ENCODE assay signal across 24 mouse cellular contexts in the genomic region with DNA sequence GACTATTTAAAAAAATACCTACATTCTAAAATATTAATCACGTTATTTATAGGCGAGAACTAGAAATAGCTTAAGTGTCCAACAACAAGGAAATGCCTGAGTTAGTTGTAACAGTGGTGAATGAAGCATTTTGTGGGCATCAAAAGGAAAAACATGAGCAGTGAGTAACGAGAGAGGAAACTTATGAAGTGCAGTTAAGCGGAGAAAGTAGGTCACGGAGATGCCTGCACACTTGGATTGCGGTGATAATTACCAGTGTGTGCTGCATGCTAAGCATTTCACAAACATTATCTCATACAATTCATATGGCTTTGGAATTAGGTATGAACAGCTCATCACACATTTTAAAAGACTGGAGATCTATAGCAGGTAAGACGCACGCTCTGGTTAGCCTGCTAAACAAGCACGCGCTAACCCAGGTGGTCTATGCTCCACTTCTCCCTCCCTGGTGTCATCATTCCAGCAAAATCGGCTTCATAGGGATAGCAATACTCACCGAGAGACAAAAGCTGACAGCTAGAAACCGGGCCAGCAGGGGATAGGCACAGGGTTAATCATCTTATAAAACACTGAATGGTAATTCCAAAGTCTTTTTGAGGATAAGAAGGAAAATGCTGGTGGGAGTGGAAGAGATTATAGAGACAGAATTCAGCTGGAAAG. TPM values are rescaled to one million over a fixed set of nuclear protein-coding genes. Genes with fewer than 3 reads are reported as not detected.
A peak's percentile ranks its signal among the peaks of the same experiment; 100 is the strongest.
DNase-seq lines count a peak whose midpoint lies in the region; ATAC-seq and TF ChIP-seq lines count a peak whose summit lies in the region.
"Had no signal": no experiment of that assay in that cellular context is flagged by ENCODE, and none has a peak within 500 bp of the region (broad histone marks: within the 10 kb centered on the region; RNA-seq: fewer than 3 reads in every experiment).

No protein-coding gene starts in this region.

- WGBS in hindbrain, embryonic 16.5 days, result 69% methylated on average over 13 of the region's 13 CpGs
- 85% methylated on average over 13 of the region's 13 CpGs for WGBS in hindbrain, embryonic 12.5 days
- WGBS in midbrain, postnatal 0 days, result 48% methylated on average over 13 of the region's 13 CpGs
- WGBS in midbrain, embryonic 10.5 days, result 85% methylated on average over 13 of the region's 13 CpGs

- DNase-seq in midbrain, postnatal 0 days (ENCODE audit: low spot score), result peak; percentile 45
- no peak for DNase-seq in midbrain, embryonic 10.5 days (ENCODE audit: low spot score)
- DNase-seq in brain, adult 2 months (ENCODE audit: low read depth, low spot score), result peak; percentile 30
- DNase-seq in spleen, adult 12 weeks (ENCODE audit: low spot score), result no peak
- no peak for DNase-seq in frontal cortex, adult 2 months (ENCODE audit: extremely low spot score in 1 of 2, low spot score in 1 of 2)
- DNase-seq: adrenal gland, postnatal 10 days; cerebellum, adult 18-20 months; cerebellum, adult 9-11 months; cerebellum, postnatal 36 days; gastrocnemius, postnatal 36 days; heart, adult 11 months; heart, postnatal 14 days had no signal

- H3K4me2 ChIP-seq in hindbrain, embryonic 16.5 days (ENCODE audit: low read length), result no peak overlapping the region
- no peak overlapping the region for H3K4me2 ChIP-seq in hindbrain, embryonic 12.5 days (replicated peaks)
- H3K4me2 ChIP-seq in midbrain, postnatal 0 days (ENCODE audit: low read depth, low read length, poor library complexity, severe bottlenecking), result peak overlapping the region; percentile 3; the same call in 1 of the 2 replicates
- H3K4me2 ChIP-seq: embryonic facial prominence, embryonic 13.5 days; forebrain, embryonic 13.5 days; heart, embryonic 11.5 days; heart, embryonic 15.5 days; hindbrain, embryonic 15.5 days; intestine, embryonic 15.5 days had no signal

- no peaks in the 10 kb centered on the region for H3K36me3 ChIP-seq in hindbrain, embryonic 16.5 days (ENCODE audit: control insufficient read depth, insufficient read depth, low read length)
- H3K36me3 ChIP-seq in hindbrain, embryonic 12.5 days, result no peaks in the 10 kb centered on the region
- no peaks in the 10 kb centered on the region for H3K36me3 ChIP-seq in midbrain, postnatal 0 days (ENCODE audit: insufficient read depth, low read length)
- no peaks in the 10 kb centered on the region for H3K36me3 ChIP-seq in midbrain, embryonic 10.5 days
- H3K36me3 ChIP-seq: embryonic facial prominence, embryonic 13.5 days; heart, embryonic 15.5 days; hindbrain, embryonic 15.5 days; intestine, embryonic 15.5 days had no signal

- H3K27ac ChIP-seq in hindbrain, embryonic 16.5 days (ENCODE audit: low read depth, low read length), result no peak overlapping the region
- no peak overlapping the region for H3K27ac ChIP-seq in hindbrain, embryonic 12.5 days
- 0 out of 2 replicates have a peak overlapping the region, but pooled peaks have one; percentile 33 for H3K27ac ChIP-seq in midbrain, postnatal 0 days (ENCODE audit: low read depth, low read length)
- no peak overlapping the region for H3K27ac ChIP-seq in midbrain, embryonic 10.5 days (replicated peaks)
- H3K27ac ChIP-seq: embryonic facial prominence, embryonic 13.5 days; forebrain, embryonic 13.5 days; heart, embryonic 15.5 days; hindbrain, embryonic 15.5 days; intestine, embryonic 15.5 days had no signal

- ATAC-seq in hindbrain, embryonic 16.5 days, result 0 out of 2 replicates have a peak, but pooled peaks have one; percentile 20
- no peak for ATAC-seq in hindbrain, embryonic 12.5 days (ENCODE audit: low FRiP score)
- ATAC-seq in midbrain, postnatal 0 days (ENCODE audit: low FRiP score), result no peak
- ATAC-seq: forebrain, embryonic 13.5 days; intestine, embryonic 15.5 days had no signal

- no peak overlapping the region for H3K9ac ChIP-seq in hindbrain, embryonic 16.5 days (ENCODE audit: low read depth, low read length)
- no peak overlapping the region for H3K9ac ChIP-seq in hindbrain, embryonic 12.5 days
- H3K9ac ChIP-seq in midbrain, postnatal 0 days (replicated peaks; ENCODE audit: low read length, poor library complexity, severe bottlenecking), result no peak overlapping the region
- H3K9ac ChIP-seq: embryonic facial prominence, embryonic 13.5 days; forebrain, embryonic 13.5 days; heart, embryonic 15.5 days; hindbrain, embryonic 15.5 days; intestine, embryonic 15.5 days had no signal

- no peaks in the 10 kb centered on the region for H3K9me3 ChIP-seq in hindbrain, embryonic 16.5 days (ENCODE audit: control insufficient read depth, low read length)
- H3K9me3 ChIP-seq in hindbrain, embryonic 12.5 days (replicated peaks), result no peaks in the 10 kb centered on the region
- H3K9me3 ChIP-seq in midbrain, postnatal 0 days (ENCODE audit: low read length), result no peaks in the 10 kb centered on the region
- no peaks in the 10 kb centered on the region for H3K9me3 ChIP-seq in midbrain, embryonic 10.5 days (replicated peaks)
- H3K9me3 ChIP-seq: embryonic facial prominence, embryonic 13.5 days; forebrain, embryonic 13.5 days; heart, embryonic 15.5 days; hindbrain, embryonic 15.5 days; intestine, embryonic 15.5 days had no signal

- H3K4me1 ChIP-seq in hindbrain, embryonic 16.5 days (ENCODE audit: control insufficient read depth, insufficient read depth, low read depth, low read length), result no peaks in the 10 kb centered on the region
- no peaks in the 10 kb centered on the region for H3K4me1 ChIP-seq in hindbrain, embryonic 12.5 days
- no peaks in the 10 kb centered on the region for H3K4me1 ChIP-seq in midbrain, postnatal 0 days (ENCODE audit: insufficient read depth, low read length)
- H3K4me1 ChIP-seq in midbrain, embryonic 10.5 days, result no peaks in the 10 kb centered on the region
- H3K4me1 ChIP-seq: embryonic facial prominence, embryonic 13.5 days; heart, embryonic 15.5 days; intestine, embryonic 15.5 days had no signal

- H3K4me3 ChIP-seq in hindbrain, embryonic 16.5 days (ENCODE audit: low read length), result no peak overlapping the region
- H3K4me3 ChIP-seq in hindbrain, embryonic 12.5 days, result no peak overlapping the region
- no peak overlapping the region for H3K4me3 ChIP-seq in midbrain, postnatal 0 days (ENCODE audit: low read depth, low read length)
- no peak overlapping the region for H3K4me3 ChIP-seq in midbrain, embryonic 10.5 days
- H3K4me3 ChIP-seq: embryonic facial prominence, embryonic 13.5 days; forebrain, embryonic 13.5 days; heart, embryonic 15.5 days; hindbrain, embryonic 15.5 days; intestine, embryonic 15.5 days had no signal

- TF ChIP-seq CTCF in midbrain, postnatal 0 days (IDR thresholded peaks at IDR 0.05), result no peak

- H3K27me3 ChIP-seq in hindbrain, embryonic 16.5 days (replicated peaks; ENCODE audit: control insufficient read depth, insufficient read depth, low read length), result no peaks in the 10 kb centered on the region
- peaks cover 8% of the 10 kb centered on the region for H3K27me3 ChIP-seq in hindbrain, embryonic 12.5 days
- H3K27me3 ChIP-seq in midbrain, postnatal 0 days (ENCODE audit: insufficient read depth, low read length), result peaks cover 3% of the 10 kb centered on the region; the same call in 1 of the 2 replicates
- H3K27me3 ChIP-seq in midbrain, embryonic 10.5 days (ENCODE audit: low read depth, poor library complexity, severe bottlenecking), result peaks cover 16% of the 10 kb centered on the region
- H3K27me3 ChIP-seq: CH12.LX had no signal

RNA-seq across cellular contexts. Expression of a gene that starts 21.5 kb away (rescaled TPM):
- polyA plus RNA-seq in hindbrain, embryonic 16.5 days (2015; fragmentation: Nextera tagmentation; extraction: Ambion mirVana), result not detected in 2 replicates
- 0.09 TPM in 1 of 2 replicates, not detected in the other for polyA plus RNA-seq in hindbrain, embryonic 12.5 days (2016; fragmentation: Nextera tagmentation; extraction: Ambion mirVana)
- not detected in 2 replicates for total RNA-seq in midbrain, postnatal 0 days (2014; rRNA removed)
- not detected in 2 replicates for polyA plus RNA-seq in midbrain, postnatal 0 days (2015; fragmentation: Nextera tagmentation; extraction: Ambion mirVana)
- 0.07 TPM in 1 of 2 replicates, not detected in the other for polyA plus RNA-seq in midbrain, embryonic 10.5 days (2016; fragmentation: Nextera tagmentation; extraction: Ambion mirVana)
- not detected in 2 replicates for polyA plus RNA-seq in frontal cortex, adult 2 months (2012; rRNA removed)
- total RNA-seq: adrenal gland, postnatal 10 days; adrenal gland, postnatal 4 days; CH12.LX; gastrocnemius, adult 8-10 months; gastrocnemius, postnatal 36 days; heart, postnatal 14 days; hematopoietic stem cell, adult 5-6 weeks had no signal
- polyA plus RNA-seq: forebrain, embryonic 13.5 days; heart, embryonic 15.5 days; hindbrain, embryonic 15.5 days; intestine, embryonic 15.5 days had no signal

Comparison
In these comparisons a context has a peak if more than half of its experiments do, and no peak if none do; other contexts are left out.
1. DNase-seq: peak in midbrain, postnatal 0 days (single experiment) and brain, adult 2 months (single experiment); none in midbrain, embryonic 10.5 days (single experiment), spleen, adult 12 weeks (single experiment) and frontal cortex, adult 2 months (0 of 2).